Mouse (Mus musculus): ENCODE results near the gene Arhgef40. TPM values are rescaled to one million over a fixed set of nuclear protein-coding genes. Genes with fewer than 3 reads are reported as not detected.

Arhgef40 gene
- polyA plus RNA-seq (2017; shearing (Covaris generic)) = 0.86 TPM

DNA sequence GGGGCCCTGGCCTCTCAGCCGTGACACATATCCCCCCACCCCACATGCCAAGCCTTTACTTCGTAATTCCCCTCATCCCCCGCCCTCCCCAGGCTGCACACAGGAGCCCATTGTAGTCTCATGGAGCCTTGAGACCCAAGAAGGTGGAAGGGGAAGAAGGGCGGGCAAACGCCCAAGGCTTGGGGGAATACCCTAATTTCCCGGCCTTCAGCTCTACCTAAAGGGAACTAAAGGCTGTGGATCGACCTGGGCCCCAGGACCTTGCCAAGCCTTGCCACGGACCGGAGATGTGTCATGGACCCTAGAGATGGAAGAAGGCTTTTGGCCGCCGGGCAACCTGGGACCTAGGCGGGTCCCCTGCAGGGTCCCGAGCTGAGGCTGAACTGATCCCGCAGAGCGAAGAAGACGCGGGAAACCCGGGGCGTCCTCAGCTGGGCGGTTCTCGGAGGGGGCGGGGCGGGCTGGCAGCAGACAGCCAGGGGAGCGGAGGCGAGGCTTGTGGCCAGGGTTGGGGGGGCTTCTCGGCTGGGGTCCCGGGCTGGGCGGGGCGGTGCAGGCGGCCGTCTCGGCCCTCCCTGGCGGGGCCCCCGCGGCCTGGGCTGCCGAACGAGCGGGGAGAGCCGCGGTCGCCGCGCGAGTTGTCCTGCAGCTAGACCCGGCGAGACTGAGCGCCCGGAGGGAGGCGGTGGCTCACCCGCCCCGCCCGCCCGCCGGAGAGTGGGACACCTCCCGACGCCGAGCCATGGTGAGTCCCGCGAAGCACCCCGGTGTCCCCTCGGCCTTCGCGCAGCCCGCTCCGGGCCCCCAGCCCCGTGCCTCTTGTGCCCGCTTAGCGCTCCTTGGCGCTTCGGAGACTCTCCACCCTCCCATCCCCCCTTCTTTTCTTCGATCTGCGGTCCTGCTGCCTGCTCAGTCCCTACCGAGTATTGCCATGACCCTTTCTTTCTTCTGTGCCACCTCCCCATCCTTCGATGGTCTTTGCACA lies at the start of gene Arhgef40:
Gene Arhgef40, plus strand, starts transcription at position 473 of the 985 bp plus-strand sequence.

DNA sequence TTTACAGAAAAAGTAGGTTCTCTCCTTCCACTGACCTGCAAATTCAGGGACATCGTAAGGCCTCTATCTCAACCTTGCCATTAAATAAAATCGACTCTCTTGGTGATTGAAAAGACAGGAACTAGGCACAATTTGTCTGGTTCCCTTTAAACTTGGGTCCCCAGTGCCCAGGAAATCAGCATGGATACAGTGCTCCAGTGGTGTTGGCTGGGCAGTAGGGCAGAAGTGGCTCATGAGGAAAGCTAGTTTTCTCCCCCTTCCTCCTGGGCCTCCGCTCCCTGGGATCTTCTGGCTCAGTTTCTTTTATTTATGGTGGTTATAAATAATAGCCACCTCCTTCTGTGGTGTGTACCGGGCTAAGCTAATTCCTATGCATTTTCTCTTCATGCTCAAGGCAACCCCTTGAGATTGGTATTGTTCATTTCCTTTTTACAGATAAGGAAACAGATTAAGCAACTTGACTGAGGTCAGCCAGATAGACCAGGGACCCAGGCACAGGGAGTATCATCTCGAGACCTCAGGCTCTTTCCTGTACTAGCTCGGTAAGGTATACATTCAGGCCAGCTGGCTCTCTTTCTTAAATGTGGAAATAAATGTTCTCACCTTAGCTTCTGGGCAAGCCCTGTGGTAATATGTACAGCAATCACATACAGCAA lies 31.1 kb downstream of the Arhgef40 start, which contains the start of gene Tmem253:
Gene Tmem253, plus strand, starts transcription at position 214 of the 656 bp plus-strand sequence.

DNA sequence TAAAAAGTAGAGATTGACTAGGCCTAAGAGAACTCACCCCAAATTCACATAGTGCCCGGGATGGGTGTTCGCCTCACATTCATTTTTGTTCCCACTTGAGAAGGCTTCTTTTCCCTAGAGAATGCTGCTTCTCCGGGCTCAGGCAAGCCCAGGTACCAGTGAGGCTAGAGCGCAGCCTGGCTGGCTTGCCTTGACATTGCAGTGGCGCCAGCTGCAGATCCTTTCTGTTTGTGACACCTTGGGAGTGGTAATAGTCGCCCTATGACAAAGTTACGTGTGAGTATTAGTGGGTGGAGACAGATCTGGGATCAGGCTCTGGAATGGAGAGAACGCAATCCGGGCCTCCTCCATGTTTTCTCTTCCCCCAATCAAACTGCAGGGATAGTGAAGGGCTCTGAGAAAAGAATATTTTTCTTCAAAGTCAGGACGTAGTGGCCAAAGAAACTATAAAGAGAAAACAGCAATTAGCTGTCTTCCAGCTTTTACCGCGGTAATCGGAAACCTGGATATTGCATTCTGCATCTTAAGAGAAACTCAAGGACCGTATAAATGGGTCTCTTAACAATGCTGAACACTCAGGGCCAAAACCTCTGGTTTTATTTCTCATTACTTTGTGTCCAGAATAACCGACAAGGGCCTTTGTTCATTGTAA lies 36.1 kb downstream of the Arhgef40 start, which contains the start of gene Zfp219:
Gene Zfp219, minus strand, starts transcription at position 248 of the 652 bp plus-strand sequence.

DNA sequence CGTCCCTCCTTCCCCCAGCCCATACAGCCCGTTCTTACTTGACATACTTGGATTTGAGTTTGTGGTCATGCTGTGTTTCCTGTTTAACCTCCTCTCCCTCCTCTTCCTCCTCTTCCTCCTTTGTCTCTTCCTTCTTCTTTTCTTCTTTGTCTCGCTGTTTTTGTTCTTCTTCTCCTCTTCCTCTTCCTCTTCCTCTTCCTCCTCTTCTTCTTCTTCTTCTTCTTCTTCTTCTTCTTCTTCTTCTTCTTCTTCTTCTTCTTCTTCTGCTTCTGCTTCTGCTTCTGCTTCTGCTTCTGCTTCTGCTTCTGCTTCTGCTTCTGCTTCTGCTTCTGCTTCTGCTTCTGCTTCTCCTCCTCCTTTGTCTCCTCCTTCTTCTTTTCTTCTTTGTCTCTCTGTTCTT lies 57.8 kb downstream of the Arhgef40 start, which contains the start of gene Olfr221:
Gene Olfr221, minus strand, starts transcription at position 101 of the 400 bp plus-strand sequence.

Other genes with a start within 250 kb of the Arhgef40 start
- gene Ang4, start 211.1 kb upstream of the Arhgef40 start, polyA plus RNA-seq (2017; shearing (Covaris generic)) = not detected
- not detected for gene AY358078, start 184.7 kb upstream of the Arhgef40 start, polyA plus RNA-seq (2017; shearing (Covaris generic))
- gene Ear6, start 131.0 kb upstream of the Arhgef40 start, polyA plus RNA-seq (2017; shearing (Covaris generic)) = not detected
- 97.5 TPM for gene Mettl17, start 99.9 kb upstream of the Arhgef40 start, polyA plus RNA-seq (2017; shearing (Covaris generic))
- gene Slc39a2, start 91.8 kb upstream of the Arhgef40 start, polyA plus RNA-seq (2017; shearing (Covaris generic)) = 0.68 TPM
- 56.7 TPM for gene Ndrg2, start 70.6 kb upstream of the Arhgef40 start, polyA plus RNA-seq (2017; shearing (Covaris generic))
- gene Tppp2, start 66.3 kb upstream of the Arhgef40 start, polyA plus RNA-seq (2017; shearing (Covaris generic)) = not detected
- gene Rnase13, start 61.9 kb upstream of the Arhgef40 start, polyA plus RNA-seq (2017; shearing (Covaris generic)) = not detected
- not detected for gene Tmem253, start 30.9 kb downstream of the Arhgef40 start, polyA plus RNA-seq (2017; shearing (Covaris generic))
- 22.6 TPM for gene Zfp219, start 36.0 kb downstream of the Arhgef40 start, polyA plus RNA-seq (2017; shearing (Covaris generic))
- gene Olfr221, start 57.7 kb downstream of the Arhgef40 start, polyA plus RNA-seq (2017; shearing (Covaris generic)) = not detected
- gene Hnrnpc, start 119.3 kb downstream of the Arhgef40 start, polyA plus RNA-seq (2017; shearing (Covaris generic)) = 433 TPM
- gene Rpgrip1, start 126.0 kb downstream of the Arhgef40 start, polyA plus RNA-seq (2017; shearing (Covaris generic)) = 4.6 TPM
- gene Supt16, start 212.7 kb downstream of the Arhgef40 start, polyA plus RNA-seq (2017; shearing (Covaris generic)) = 20.1 TPM

Data from CD4-positive, CD25-positive, alpha-beta regulatory T cell (primary cell).